Mouse (Mus musculus): Measurements from ENCODE around the gene Elk4.

Gene Elk4

DNA sequence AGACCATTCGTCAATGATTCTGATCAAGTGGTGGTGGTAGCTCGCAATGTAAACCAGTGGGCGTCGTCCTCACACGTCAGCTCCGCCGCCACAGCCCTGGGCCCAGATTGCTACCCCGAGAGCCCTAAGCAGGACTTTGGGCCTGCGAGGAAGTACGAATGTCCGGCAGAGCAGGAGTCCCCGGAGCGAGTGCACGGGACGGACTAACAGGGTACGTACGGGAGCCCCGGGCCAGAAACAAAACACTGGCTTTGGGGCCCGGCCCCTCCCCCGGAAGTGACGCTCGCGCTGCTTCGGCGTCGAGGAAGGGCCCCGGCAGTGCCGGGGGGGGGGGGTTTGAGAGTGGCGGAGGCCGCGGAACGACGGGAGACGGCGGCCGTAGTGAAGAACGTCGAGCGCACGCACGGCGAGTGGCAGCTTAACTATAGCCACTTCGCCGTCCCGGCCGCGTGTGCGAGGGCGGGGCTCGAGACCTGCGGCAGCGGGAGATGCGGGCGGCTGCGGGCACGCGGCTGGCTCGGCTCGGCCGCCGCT is at the start of gene Elk4:
Elk4 (plus strand) TSS at position 326 of the 534 bp plus-strand sequence.
- DNase-seq (ENCODE audit: low read depth, low spot score) = peak; percentile 71

DNA sequence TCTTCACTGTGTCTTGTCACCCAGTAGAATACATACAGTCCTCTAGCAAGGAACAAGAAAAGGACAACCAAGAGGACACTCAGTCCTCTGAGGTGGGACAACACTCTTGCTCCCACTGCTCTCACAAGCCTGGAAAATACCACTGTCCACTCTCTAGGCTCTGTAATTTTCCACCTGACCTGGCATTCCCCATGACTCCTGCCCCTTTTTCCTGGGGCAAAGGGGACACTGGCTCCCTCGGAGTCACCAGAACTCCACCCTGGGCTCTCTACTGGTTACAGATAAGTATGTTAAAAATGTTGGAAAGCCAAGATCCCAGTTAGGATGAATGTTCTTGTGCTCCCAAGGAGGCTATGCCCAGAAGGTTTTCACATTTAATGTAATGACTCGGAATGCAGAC is 46.4 kb upstream of the Elk4 start:
- DNase-seq (ENCODE audit: low read depth, low spot score) = no peak

DNA sequence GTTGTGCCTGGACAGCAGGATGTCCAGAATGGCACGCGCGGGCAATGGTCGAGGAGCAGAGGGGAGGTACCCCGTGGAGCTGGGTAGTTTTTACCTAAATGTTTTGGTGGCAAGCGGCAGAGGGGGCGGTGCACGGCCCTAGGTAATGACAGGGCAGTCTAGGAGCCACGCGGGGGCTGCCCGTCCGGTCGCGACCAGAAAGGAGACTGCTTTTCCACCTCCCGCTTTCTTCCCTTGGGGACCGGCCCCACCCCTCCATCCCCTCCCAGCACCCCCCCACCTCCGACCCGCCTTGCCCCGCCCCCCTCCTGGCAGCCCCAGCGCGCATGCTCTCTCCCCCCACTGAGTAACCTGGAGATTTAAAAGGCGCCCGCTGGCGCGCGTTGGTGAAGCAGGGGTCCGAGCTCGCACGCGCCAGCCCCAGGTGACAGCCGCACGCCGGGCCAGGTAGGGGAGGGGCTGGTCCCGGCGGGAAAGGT is 44.8 kb upstream of the Elk4 start, which contains the start of gene Slc45a3:
Slc45a3 (plus strand) TSS at position 362 of the 479 bp plus-strand sequence.
- no peak for DNase-seq (ENCODE audit: low read depth, low spot score)

DNA sequence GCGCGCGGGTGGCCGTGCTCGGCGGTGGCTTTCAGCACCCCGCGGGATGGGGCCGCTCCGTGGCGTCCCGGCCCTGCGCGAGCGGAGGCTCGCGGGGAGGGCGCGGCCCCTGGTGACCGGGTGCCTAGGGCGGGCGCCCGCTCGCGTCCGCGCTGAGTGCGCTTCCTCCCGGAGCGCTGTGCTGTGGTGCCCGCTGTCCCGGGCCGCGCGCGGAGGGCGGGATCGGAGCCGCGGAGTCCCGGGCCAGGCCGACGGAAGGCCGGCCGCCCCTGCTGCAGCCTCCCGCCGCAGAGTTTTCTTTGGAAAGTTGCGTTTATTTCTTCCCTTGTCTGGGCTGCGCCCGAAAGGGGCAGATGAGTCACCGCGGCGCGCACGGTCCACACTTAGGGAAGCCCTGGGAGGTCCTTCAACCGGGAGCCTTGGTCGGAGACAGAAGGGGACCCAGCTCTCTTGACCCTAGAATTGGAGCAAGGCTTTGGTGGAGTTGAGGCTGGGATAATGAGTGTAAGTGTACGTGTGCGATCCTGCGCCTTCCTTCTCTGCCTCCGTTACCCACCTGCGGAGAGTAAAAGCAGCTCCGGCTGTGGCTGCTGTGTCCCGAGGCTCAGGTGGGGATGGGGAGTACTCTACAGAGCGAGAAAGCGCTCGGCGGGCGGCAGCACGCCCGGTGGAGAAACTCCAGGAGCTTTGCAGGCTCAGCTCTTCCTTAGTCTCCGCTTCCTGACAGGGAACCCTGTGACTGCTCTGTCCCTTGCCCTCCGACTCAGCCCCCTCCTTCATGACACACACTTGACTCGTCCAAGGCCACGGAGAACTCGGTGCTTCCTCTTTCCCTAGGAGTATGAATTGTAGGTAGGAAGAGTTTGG is 44.1 kb upstream of the Elk4 start:
- DNase-seq (ENCODE audit: low read depth, low spot score) = no peak

DNA sequence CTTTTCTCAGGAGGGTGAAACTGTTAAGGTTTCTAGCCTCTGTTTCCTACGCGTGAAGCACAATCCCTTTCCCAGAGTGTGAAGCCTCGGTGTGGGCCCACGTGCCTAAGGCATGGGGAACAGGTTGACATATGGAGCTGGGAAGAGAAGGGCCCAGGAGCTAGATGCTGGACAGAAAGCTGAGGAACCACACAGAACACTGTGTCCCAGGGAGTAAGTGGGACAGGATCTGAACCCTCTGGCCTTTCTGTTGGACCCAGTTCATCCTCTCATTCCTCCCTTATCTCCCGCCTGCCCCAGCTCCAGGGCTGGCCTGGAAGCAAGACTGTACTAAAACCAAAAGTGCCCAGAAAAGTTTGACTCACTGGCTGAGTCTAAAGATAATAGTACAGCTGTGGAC is 43.3 kb upstream of the Elk4 start:
- DNase-seq (ENCODE audit: low read depth, low spot score) = no peak

DNA sequence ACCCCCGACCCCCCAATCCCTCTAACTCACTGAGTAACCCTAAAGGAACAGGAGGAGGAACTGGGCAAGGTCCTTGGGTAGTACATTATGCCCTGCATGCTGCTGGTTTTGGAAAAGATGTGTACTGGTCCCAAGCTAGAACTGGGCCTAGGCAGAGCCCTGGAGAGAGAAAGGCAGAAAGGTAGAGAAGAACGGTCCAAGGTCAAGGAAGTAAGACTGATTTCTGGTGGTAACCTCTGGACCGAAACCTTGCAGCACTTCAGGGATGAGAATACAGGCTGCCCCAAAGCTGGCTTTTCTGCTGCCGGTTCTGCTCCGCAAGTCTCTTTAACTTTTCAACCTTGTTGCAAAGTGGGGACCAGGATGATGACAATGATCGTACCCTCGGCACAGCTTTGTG is 42.8 kb upstream of the Elk4 start:
- no peak for DNase-seq (ENCODE audit: low read depth, low spot score)

DNA sequence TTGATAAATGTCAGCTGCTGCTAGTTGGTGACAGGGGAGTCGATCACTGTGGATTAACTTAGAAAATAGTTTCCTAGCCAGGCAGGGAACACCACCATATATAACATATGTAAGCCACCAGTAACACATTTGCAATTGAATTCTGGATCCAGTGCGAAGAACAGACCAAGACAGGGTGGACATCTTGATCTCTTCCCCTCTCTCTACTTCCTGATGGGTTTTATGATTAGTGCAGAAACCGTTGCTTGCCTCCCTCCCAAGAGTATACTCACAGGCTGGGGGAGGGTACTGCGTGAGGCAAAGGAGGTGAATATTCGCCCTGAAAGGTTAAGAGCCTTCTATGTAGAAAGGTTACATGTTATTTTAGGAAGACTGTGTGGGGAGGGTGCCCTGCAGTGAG is 41.6 kb upstream of the Elk4 start:
- DNase-seq (ENCODE audit: low read depth, low spot score) = no peak

DNA sequence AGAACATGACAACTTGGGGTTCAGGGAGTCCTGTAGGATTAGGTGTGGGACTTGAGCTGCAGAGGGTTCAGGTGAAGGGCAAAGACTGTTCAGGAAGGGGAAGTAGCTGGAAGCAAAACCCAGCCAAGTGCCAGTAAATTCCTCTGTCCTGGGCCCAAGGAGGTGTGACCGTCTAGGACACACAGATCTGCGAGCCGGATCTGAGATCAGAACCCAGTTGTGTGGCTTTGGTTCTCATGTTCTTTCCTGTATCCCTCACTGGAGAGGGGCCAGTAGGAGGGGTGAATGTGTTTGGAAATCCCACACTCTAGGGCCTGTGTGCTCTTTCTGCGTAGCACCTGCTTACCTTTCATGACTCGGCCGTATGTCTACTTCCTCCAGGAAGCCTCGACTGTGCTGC is 40.1 kb upstream of the Elk4 start:
- DNase-seq (ENCODE audit: low read depth, low spot score) = no peak

DNA sequence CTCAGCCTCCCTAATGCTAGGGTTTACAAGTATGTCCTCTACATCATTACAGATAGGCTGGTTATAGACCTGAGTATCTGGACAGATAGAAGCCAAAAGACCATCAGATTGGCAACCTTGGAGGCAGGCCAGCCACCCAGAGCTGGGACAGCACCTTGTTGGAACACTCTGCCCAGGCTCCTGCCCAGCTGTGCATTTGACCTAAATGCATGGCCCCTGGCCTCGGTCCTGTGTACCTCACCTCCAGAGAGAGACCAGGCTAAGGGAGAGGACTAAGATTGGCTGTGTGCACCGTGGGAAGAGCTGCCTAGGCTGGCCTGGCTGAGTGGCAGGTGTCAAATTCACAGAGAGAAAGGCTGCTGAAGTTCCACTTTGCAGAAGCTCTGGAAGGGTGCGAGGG is 38.9 kb upstream of the Elk4 start:
- no peak for DNase-seq (ENCODE audit: low read depth, low spot score)

DNA sequence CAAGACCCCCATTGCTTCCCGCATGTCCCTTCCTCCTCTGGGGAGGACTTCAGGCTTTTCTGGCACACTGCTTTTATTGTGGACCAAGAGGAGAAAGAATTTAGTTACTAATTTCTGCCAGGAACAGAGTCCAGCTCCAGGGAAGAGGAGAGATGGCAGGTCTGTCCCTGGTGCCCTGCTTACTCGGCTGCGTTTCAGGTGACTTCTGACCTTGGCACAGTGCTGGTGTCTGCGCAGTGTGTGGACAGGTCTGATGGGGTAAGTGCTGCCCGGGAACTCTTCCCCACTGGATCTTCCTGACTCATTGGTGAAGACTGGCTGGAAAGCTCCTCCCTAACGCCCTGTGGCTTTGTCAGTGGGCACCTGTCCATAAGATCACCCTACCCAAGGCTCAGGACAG is 38.4 kb upstream of the Elk4 start:
- DNase-seq (ENCODE audit: low read depth, low spot score) = no peak

DNA sequence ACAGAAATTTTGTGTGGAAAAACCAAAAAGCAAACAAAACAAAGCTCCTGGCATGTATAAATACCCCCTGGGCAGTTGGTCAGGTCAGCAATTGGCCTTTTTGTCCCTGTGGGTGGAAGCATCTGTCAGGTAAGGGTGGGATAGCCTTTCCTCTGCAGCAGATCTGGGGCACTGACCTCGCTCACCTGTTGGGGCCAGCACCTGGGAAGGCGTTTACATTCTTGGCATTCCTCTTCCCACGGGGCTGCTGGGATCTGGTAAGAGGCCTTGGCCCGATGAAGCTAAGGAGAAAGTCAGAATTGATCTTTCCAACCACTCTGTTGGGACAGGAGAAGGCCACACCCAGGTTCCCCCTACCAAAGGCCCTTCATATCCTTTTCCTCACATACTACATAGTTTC is 37.6 kb upstream of the Elk4 start:
- no peak for DNase-seq (ENCODE audit: low read depth, low spot score)

DNA sequence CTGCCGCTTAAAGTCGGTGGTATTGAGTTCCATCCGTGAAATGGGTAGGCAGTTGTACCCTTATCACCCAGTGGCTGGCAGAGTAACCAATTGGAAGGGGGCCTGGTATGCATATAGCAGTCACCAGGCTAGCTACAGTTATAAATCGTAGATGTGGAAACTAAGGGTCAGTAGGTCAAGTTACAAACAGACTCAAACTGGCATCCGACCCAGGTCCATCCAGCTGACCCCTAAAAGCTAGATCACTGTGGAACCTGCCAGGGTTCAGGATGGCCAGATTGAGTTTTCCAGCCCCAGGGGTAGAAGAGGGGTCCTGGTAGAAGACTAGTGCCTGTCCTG is 37.1 kb upstream of the Elk4 start:
- no peak for DNase-seq (ENCODE audit: low read depth, low spot score)

DNA sequence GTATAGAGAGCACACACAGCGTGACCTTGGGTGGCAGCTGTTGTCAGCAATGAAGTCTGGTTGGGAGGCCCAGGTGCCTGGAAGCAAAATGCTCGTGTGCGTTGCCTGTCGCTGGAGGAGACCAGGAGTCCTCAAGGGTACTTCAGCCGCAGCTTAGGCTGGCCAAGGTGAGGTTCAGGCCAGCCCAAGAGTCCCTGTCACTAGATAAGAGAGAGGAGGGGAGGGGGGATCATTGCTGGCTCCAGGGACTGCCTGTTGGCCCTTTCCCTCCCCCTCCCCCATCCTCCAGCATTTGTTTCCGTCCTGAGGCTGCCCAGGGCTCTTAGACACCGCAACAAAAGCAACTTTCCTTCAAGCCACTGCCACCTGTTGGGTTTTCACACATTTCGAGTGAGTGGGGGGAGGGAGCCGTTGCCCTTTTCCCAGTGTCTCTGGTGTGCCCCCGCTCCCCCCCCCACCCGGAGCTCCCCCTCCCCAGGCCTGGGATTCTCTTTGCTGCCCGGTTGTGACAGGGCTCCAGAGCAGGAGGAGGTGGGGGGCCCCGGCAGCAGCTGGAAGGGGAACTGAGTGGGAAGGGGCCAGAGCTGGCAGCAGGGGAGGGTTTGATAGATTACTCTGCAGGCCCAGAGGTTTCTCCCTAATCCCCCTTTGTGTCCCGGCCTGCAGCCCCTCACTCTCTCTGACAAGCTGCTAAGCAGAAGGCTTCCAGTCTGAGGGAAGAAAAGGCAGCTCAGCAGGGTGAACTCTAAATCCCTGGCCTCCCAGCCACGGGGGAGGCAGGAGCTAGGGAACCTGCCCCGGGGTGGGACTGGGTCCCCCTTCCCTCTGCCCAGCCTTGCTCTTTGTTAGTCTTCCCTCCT is 36.5 kb upstream of the Elk4 start:
- DNase-seq (ENCODE audit: low read depth, low spot score) = no peak

DNA sequence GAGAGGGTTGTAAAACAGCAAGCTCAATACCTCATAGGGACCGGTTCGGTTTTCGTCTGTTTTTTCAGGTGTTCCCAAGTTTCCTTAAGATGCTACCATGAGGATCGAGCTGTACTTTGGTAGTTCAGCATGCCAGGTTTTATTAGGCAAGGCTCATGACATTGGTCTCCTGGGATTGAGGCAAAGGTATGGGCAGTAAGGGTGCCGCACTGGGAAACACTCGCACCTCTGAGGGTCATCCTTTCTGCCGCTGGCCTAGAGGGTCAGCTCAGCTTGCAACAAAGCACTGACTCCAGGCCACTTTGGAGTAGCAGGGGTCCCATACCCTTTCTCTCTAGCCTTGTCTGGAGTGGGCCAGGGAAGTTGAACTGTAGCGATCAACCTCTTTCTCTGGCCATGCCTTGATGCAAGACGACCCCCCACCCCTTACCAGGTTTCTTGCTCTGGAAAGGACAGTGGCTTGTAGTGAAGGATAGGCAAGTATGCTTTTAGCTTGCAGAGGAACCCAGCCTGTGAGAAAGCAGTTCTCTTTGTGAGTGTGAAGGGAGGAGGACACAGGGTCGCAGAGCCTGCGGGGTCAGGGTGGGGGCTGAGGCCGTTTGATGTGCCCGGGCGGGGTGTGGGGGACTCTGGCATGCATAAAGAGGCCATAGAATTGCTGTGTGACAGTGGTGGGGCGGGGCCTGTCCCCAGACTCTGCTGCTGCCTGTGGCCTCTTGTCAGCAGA is 35.5 kb upstream of the Elk4 start:
- no peak for DNase-seq (ENCODE audit: low read depth, low spot score)

DNA sequence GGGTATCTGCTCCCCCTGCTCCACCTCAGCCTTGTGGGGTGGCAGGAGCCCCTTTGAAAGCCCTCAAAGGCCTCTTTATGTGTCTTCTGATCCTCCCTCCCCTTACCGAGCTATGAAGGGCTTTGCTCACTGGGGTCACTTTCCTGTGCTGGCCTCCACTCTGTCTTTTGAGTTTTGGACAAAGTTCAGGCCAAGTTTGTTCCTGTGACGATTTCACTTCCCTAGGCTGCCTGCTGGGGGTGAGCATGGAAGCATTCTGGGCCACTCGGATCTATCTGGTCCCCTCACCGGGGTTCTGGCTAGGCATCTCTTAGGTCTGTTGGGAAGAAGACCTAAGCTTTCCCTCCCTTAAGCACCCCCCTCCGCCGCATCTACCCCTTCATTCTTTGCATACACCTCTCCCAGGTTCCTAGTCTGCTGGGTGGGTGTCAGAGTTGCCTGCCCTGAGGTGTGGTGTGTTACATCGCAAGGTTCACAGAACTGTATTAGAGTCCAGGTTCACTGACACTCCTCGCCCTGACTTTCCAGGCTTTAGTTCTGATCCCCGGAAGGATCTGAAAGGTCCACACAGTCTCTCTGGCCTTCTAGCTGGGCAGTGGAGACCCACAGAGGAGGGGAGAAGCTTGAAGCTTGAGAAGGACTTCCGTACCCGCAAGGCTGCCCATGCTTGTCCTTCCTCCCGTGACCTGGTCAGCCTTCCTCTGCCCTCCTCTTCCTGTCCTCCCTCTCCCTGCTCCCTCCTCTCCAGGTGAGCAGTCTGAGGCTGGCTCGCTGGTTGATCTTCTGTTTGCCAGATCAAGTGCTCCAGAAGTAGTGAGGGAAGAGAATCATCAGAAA is 34.7 kb upstream of the Elk4 start:
- DNase-seq (ENCODE audit: low read depth, low spot score) = no peak

DNA sequence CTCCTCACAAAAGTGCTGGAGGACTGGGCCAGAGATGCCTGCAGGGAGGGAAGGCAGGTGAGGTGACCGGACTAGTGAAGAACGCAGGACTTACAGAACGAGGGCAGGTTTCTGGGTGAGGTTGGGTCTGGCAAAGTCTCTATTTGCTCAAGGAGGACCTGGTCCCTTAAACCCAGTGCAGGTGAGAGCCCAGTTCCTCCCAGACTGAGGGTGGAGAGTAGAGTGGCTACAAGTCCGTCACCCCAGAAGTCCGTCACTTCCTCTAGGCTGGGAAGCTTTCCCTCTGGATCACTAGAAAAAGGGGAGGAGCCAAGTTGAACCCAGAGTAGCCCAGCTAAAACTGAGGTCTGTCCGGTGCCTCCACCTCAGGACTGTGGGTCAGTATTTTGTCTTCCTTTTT is 33.4 kb upstream of the Elk4 start:
- no peak for DNase-seq (ENCODE audit: low read depth, low spot score)

DNA sequence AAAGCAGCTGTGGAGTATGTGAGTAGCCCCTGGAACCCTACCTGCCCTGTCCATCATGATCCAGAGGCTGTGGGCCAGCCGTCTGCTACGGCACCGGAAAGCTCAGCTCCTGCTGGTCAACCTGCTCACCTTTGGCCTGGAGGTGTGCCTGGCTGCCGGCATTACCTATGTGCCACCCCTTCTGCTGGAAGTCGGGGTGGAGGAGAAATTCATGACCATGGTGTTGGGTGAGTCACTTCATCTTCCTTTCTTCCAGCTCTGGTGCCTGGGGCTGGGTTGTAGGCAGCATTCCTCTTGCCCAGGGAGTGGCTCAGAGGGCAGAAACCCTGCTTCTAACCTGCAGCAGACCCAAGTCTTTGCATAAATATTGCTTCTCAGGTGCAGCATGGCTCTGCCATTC is 30.5 kb upstream of the Elk4 start:
- DNase-seq (ENCODE audit: low read depth, low spot score) = no peak

DNA sequence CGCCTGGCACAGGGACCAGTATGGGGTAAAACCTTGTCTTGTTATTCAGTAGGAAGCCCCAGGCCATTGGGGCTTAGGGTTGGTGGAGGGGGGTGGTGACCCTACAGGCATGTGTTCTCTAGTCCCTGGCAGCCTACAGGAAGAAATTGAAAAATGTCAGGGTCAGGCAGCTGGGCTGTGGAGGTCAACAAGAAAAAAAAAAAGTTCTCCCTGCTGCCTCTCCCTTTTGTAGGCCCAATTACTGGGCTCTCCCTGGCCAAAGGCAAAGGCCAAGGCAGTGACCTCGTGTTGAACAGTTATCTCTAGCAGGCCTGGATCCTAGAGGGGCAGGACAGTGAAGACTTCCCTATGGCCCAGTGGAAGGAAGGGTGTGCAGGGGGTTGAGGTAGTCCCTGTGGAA is 26.9 kb upstream of the Elk4 start:
- no peak for DNase-seq (ENCODE audit: low read depth, low spot score)

DNA sequence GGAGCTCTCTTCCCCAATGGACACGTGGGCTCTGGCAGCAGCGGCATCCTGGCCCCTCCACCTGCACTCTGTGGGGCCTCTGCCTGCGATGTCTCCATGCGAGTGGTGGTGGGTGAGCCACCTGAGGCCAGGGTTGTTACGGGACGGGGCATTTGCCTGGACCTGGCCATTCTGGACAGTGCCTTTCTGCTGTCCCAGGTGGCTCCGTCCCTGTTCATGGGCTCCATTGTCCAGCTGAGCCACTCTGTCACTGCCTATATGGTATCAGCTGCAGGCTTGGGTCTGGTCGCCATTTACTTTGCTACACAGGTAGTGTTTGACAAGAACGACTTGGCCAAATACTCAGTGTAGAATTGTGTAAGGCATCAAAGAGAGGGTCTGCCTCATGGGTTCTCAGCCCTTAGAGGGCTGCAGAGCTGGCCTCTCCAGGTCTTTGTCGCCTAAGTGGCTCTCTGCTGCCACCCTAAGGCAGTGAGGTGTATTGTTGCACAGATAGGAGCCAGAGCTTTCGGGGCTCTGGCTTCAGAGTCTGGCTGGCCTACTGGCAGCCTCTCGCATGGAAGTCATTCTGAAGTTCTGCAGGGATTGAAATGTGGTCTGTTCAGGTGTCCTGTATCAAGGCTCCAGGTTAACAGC is 25.9 kb upstream of the Elk4 start:
- peak; percentile 44 for DNase-seq (ENCODE audit: low read depth, low spot score)

DNA sequence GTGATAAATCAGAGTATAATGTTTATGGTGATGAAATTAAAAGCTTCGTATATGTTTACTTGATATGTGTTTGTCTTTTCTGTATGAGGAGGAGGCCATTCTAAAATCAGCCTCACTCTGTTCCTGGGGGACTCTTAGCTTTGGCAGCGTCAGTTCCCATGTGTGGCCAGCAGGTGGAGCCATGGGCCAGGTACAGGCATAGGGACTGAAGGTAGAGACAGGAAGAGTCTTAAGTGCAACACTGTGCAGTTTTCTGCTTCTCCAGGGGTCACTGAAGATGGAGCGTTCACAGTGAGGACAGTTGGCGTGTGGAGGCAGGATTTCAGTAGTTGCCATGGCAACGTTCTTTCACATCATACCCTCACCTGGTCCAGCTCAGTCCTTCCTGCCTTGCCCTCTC is 24.5 kb upstream of the Elk4 start:
- peak; percentile 58 for DNase-seq (ENCODE audit: low read depth, low spot score)
